In the genomic region with DNA sequence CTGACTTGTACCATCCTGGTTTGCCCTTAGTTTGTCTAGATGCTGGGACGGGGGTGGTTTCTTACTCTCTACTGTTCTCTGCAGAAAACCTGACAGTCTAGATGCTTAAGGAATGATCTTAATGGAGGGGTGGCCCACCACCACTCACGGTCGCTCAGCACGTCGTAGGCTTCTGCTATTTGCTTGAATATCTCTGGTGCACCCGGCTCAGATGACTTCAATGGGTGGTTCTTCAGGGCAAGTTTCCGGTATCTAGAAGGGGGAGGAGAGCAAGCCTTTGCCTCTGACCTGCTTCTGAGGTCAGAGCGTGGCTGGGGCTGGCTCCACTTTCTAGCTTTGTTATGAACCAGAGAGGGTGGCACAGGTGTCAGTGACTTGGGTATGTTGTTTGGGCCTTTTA, we compare ENCODE assay signal across 23 mouse cellular contexts. TPM values are rescaled to one million over a fixed set of nuclear protein-coding genes. Genes with fewer than 3 reads are reported as not detected.
DNase-seq lines count a peak whose midpoint lies in the region; ATAC-seq lines count a peak whose summit lies in the region.
"Had no signal": no experiment of that assay in that cellular context is flagged by ENCODE, and none has a peak within 500 bp of the region (broad histone marks: within the 10 kb centered on the region; RNA-seq: fewer than 3 reads in every experiment).

No protein-coding gene starts in this region.

- intact Hi-C loops in left cerebral cortex, postnatal 4 days (cut with DNase I): no loop called here

- peak; percentile 82 for ATAC-seq in CD4-positive, CD25-positive, alpha-beta regulatory T cell, adult 4 months
- ATAC-seq: forebrain, postnatal 0 days; liver, embryonic 12.5 days had no signal

- peak; percentile 50 for DNase-seq in CD4-positive helper T cell, adult 2 months (ENCODE audit: low read depth, low spot score)
- DNase-seq in T-cell, adult 2 months (ENCODE audit: low spot score): peak; percentile 53
- peak; percentile 56 for DNase-seq in naive thymus-derived CD4-positive, alpha-beta T cell, adult 2 months (ENCODE audit: low read depth)
- no peak for DNase-seq in thymus, adult 18-20 months
- DNase-seq in ovary, postnatal 36 days (ENCODE audit: low spot score): no peak
- no peak for DNase-seq in left cerebral cortex, postnatal 4 days
- DNase-seq: adrenal gland, adult 8-10 months; cerebellum, adult 11-12 months; cerebellum, postnatal 10 days; forebrain, postnatal 0 days; heart, postnatal 36 days; kidney, adult 2 months; lung, postnatal 14 days; midbrain, embryonic 14.5 days; right cerebral cortex, postnatal 14 days had no signal

RNA-seq across cellular contexts. Expression of a gene that starts 3.2 kb away (rescaled TPM):
- 10 to 100 TPM; 20.0 to 20.3 TPM for polyA plus RNA-seq in CD4-positive, CD25-positive, alpha-beta regulatory T cell, adult 4 months (2017; shearing (Covaris generic))
- under 1 TPM; 0.38 to 0.62 TPM for total RNA-seq in left cerebral cortex, postnatal 4 days (2021)
- total RNA-seq: heart, postnatal 36 days had no signal

RNA-seq across cellular contexts. Expression of a gene that starts 18.5 kb away (rescaled TPM):
- polyA plus RNA-seq in CD4-positive, CD25-positive, alpha-beta regulatory T cell, adult 4 months (2017; shearing (Covaris generic)): 1,000 to 10,000 TPM; 1,055 to 1,337 TPM
- total RNA-seq in left cerebral cortex, postnatal 4 days (2021): 10 to 100 TPM; 46.2 to 47.2 TPM

RNA-seq across cellular contexts. Expression of a gene that starts 25.3 kb away (rescaled TPM):
- polyA plus RNA-seq in CD4-positive, CD25-positive, alpha-beta regulatory T cell, adult 4 months (2017; shearing (Covaris generic)): 10 to 100 TPM; 22.0 to 29.5 TPM
- total RNA-seq in left cerebral cortex, postnatal 4 days (2021): 1 to 10 TPM; 8.9 to 9.0 TPM

RNA-seq across cellular contexts. Expression of a gene that starts 38.8 kb away (rescaled TPM):
- polyA plus RNA-seq in CD4-positive, CD25-positive, alpha-beta regulatory T cell, adult 4 months (2017; shearing (Covaris generic)): not detected
- total RNA-seq in left cerebral cortex, postnatal 4 days (2021): under 1 TPM in 1 of 2 experiments, not detected in 1; 0.28 TPM
- polyA plus RNA-seq: forebrain, embryonic 11.5 days; forebrain, postnatal 0 days; hindbrain, embryonic 13.5 days; intestine, embryonic 14.5 days; limb, embryonic 11.5 days; midbrain, embryonic 14.5 days; neural tube, embryonic 14.5 days; stomach, embryonic 14.5 days had no signal

Comparison
In these comparisons a context has a peak if more than half of its experiments do, and no peak if none do; other contexts are left out.
1. DNase-seq: peak in CD4-positive helper T cell, adult 2 months (single experiment), T-cell, adult 2 months (single experiment) and naive thymus-derived CD4-positive, alpha-beta T cell, adult 2 months (single experiment); none in thymus, adult 18-20 months (0 of 2), ovary, postnatal 36 days (single experiment) and left cerebral cortex, postnatal 4 days (single experiment).